24 mouse cellular contexts compared by ENCODE assay signal in genomic region chr1:179570482-179570881, GRCm38 (mm10). TPM values are rescaled to one million over a fixed set of nuclear protein-coding genes. Genes with fewer than 3 reads are reported as not detected.
DNase-seq lines count a peak whose midpoint lies in the region; ATAC-seq and TF ChIP-seq lines count a peak whose summit lies in the region.
"Had no signal": no experiment of that assay in that cellular context is flagged by ENCODE, and none has a peak within 500 bp of the region (broad histone marks: within the 10 kb centered on the region; RNA-seq: fewer than 3 reads in every experiment).

No protein-coding gene starts in this region.

- H3K9me3 ChIP-seq in intestine, embryonic 16.5 days (ENCODE audit: control insufficient read depth, low read length), result no peaks in the 10 kb centered on the region
- no peaks in the 10 kb centered on the region for H3K9me3 ChIP-seq in intestine, postnatal 0 days (ENCODE audit: control insufficient read depth)
- no peaks in the 10 kb centered on the region for H3K9me3 ChIP-seq in lung, postnatal 0 days (ENCODE audit: low read length)
- no peaks in the 10 kb centered on the region for H3K9me3 ChIP-seq in stomach, postnatal 0 days (ENCODE audit: control insufficient read depth, low read length)
- H3K9me3 ChIP-seq in heart, embryonic 10.5 days, result no peaks in the 10 kb centered on the region
- H3K9me3 ChIP-seq: embryonic facial prominence, embryonic 13.5 days; kidney, embryonic 15.5 days; limb, embryonic 15.5 days; midbrain, embryonic 10.5 days; neural tube, embryonic 15.5 days had no signal

- peak; percentile 44 for DNase-seq in adrenal gland, adult 2 months
- no peak for DNase-seq in adrenal gland, adult 18-20 months (ENCODE audit: low spot score in 2 of 2)
- DNase-seq in lung, postnatal 0 days (ENCODE audit: low spot score), result peak; percentile 45
- no peak for DNase-seq in lung, postnatal 25 days (ENCODE audit: low spot score)
- DNase-seq in stomach, postnatal 0 days (ENCODE audit: low spot score), result no peak
- no peak for DNase-seq in heart, embryonic 10.5 days (ENCODE audit: low spot score)
- DNase-seq: adrenal gland, postnatal 14 days; cerebellum, adult 2 months; cerebellum, postnatal 25 days; embryo, embryonic 11 days; kidney, adult 11 months; left cerebral cortex, postnatal 4 days; lung, embryonic 14.5 days; lung, postnatal 4 days; thymus, postnatal 14 days had no signal

- peaks cover 21% of the 10 kb centered on the region for H3K4me1 ChIP-seq in intestine, embryonic 16.5 days (ENCODE audit: control insufficient read depth, insufficient read depth, low read length)
- peaks cover 4% of the 10 kb centered on the region; the same call in 1 of the 2 replicates for H3K4me1 ChIP-seq in intestine, postnatal 0 days (replicated peaks; ENCODE audit: control insufficient read depth, insufficient read depth, low read length)
- peaks cover 6% of the 10 kb centered on the region; the same call in 1 of the 2 replicates for H3K4me1 ChIP-seq in lung, postnatal 0 days (ENCODE audit: insufficient read depth, low read depth, low read length)
- 0 out of 2 replicates have a peak, but pooled peaks cover 2% of the 10 kb centered on the region for H3K4me1 ChIP-seq in stomach, postnatal 0 days (replicated peaks; ENCODE audit: control insufficient read depth, insufficient read depth)
- H3K4me1 ChIP-seq in heart, embryonic 10.5 days, result peaks cover 33% of the 10 kb centered on the region

- no peaks in the 10 kb centered on the region for H3K36me3 ChIP-seq in intestine, embryonic 16.5 days (ENCODE audit: control insufficient read depth, insufficient read depth, low read length)
- no peaks in the 10 kb centered on the region for H3K36me3 ChIP-seq in intestine, postnatal 0 days (ENCODE audit: control insufficient read depth, insufficient read depth)
- H3K36me3 ChIP-seq in lung, postnatal 0 days (ENCODE audit: insufficient read depth, low read length), result no peaks in the 10 kb centered on the region
- no peaks in the 10 kb centered on the region for H3K36me3 ChIP-seq in stomach, postnatal 0 days (ENCODE audit: control insufficient read depth, insufficient read depth, low read length)
- H3K36me3 ChIP-seq in heart, embryonic 10.5 days, result no peaks in the 10 kb centered on the region
- H3K36me3 ChIP-seq: embryonic facial prominence, embryonic 13.5 days; kidney, embryonic 15.5 days; limb, embryonic 15.5 days; midbrain, embryonic 10.5 days; neural tube, embryonic 15.5 days had no signal

- H3K4me2 ChIP-seq in intestine, embryonic 16.5 days (ENCODE audit: low read depth, low read length), result no peak overlapping the region
- no peak overlapping the region for H3K4me2 ChIP-seq in intestine, postnatal 0 days (replicated peaks; ENCODE audit: low read depth)
- no peak overlapping the region for H3K4me2 ChIP-seq in lung, postnatal 0 days (replicated peaks; ENCODE audit: low read depth, low read length)
- no peak overlapping the region for H3K4me2 ChIP-seq in stomach, postnatal 0 days (replicated peaks; ENCODE audit: low read depth)
- H3K4me2 ChIP-seq: embryonic facial prominence, embryonic 13.5 days; kidney, embryonic 15.5 days; limb, embryonic 15.5 days; lung, embryonic 14.5 days; neural tube, embryonic 15.5 days had no signal

- H3K27ac ChIP-seq in intestine, embryonic 16.5 days (ENCODE audit: low read length), result no peak overlapping the region
- no peak overlapping the region for H3K27ac ChIP-seq in intestine, postnatal 0 days (ENCODE audit: low read depth, low read length)
- H3K27ac ChIP-seq in lung, postnatal 0 days (ENCODE audit: low read length), result no peak overlapping the region
- peak overlapping the region; percentile 36; the same call in 1 of the 2 replicates for H3K27ac ChIP-seq in stomach, postnatal 0 days (replicated peaks)
- H3K27ac ChIP-seq in heart, embryonic 10.5 days, result no peak overlapping the region
- H3K27ac ChIP-seq: embryonic facial prominence, embryonic 13.5 days; hindbrain, postnatal 0 days; kidney, embryonic 15.5 days; limb, embryonic 15.5 days; midbrain, embryonic 10.5 days; neural tube, embryonic 15.5 days had no signal

- no peaks in the 10 kb centered on the region for H3K27me3 ChIP-seq in intestine, embryonic 16.5 days (replicated peaks; ENCODE audit: control insufficient read depth, insufficient read depth, low read length)
- no peaks in the 10 kb centered on the region for H3K27me3 ChIP-seq in intestine, postnatal 0 days (replicated peaks; ENCODE audit: control insufficient read depth, insufficient read depth, low read length)
- no peaks in the 10 kb centered on the region for H3K27me3 ChIP-seq in lung, postnatal 0 days (replicated peaks; ENCODE audit: insufficient read depth, low read length)
- H3K27me3 ChIP-seq in stomach, postnatal 0 days (ENCODE audit: control insufficient read depth, insufficient read depth, low read length), result no peaks in the 10 kb centered on the region
- no peaks in the 10 kb centered on the region for H3K27me3 ChIP-seq in heart, embryonic 10.5 days (ENCODE audit: insufficient read depth, poor library complexity, severe bottlenecking)
- H3K27me3 ChIP-seq: embryonic facial prominence, embryonic 13.5 days; kidney, embryonic 15.5 days; limb, embryonic 15.5 days; neural tube, embryonic 15.5 days had no signal

- no peak for TF ChIP-seq EP300 in lung, postnatal 0 days (IDR thresholded peaks at IDR 0.05)
- no peak for TF ChIP-seq EP300 in stomach, postnatal 0 days (optimal IDR thresholded peaks at IDR 0.05)

- no peak for TF ChIP-seq CTCF in intestine, postnatal 0 days (IDR thresholded peaks at IDR 0.05; ENCODE audit: low read depth)
- no peak for TF ChIP-seq CTCF in lung, postnatal 0 days (IDR thresholded peaks at IDR 0.05)
- TF ChIP-seq CTCF in stomach, postnatal 0 days (IDR thresholded peaks at IDR 0.05; ENCODE audit: low read depth), result no peak

- 75% methylated on average over 1 of the region's 1 CpGs for WGBS in intestine, embryonic 16.5 days
- 74% methylated on average over 1 of the region's 1 CpGs for WGBS in intestine, postnatal 0 days
- WGBS in lung, postnatal 0 days, result 83% methylated on average over 1 of the region's 1 CpGs
- WGBS in stomach, postnatal 0 days, result 68% methylated on average over 1 of the region's 1 CpGs
- WGBS in heart, embryonic 10.5 days, result 95% methylated on average over 1 of the region's 1 CpGs

- 0 out of 2 replicates have a peak, but pooled peaks have one; percentile 15 for ATAC-seq in intestine, embryonic 16.5 days
- no peak; the same call in 1 of the 2 replicates for ATAC-seq in intestine, postnatal 0 days
- peak; percentile 44 for ATAC-seq in lung, postnatal 0 days
- peak; percentile 84 for ATAC-seq in stomach, postnatal 0 days (ENCODE audit: low FRiP score, low TSS enrichment)
- ATAC-seq: hindbrain, postnatal 0 days; midbrain, embryonic 16.5 days had no signal

- no peak overlapping the region for H3K4me3 ChIP-seq in intestine, embryonic 16.5 days (ENCODE audit: low read length)
- H3K4me3 ChIP-seq in intestine, postnatal 0 days (ENCODE audit: low read depth, low read length), result no peak overlapping the region
- H3K4me3 ChIP-seq in lung, postnatal 0 days (ENCODE audit: low read depth, low read length), result no peak overlapping the region
- H3K4me3 ChIP-seq in stomach, postnatal 0 days (ENCODE audit: low read depth, low read length), result no peak overlapping the region
- no peak overlapping the region for H3K4me3 ChIP-seq in heart, embryonic 10.5 days
- H3K4me3 ChIP-seq: embryonic facial prominence, embryonic 13.5 days; kidney, embryonic 15.5 days; limb, embryonic 15.5 days; midbrain, embryonic 10.5 days; neural tube, embryonic 15.5 days had no signal

- H3K9ac ChIP-seq in intestine, embryonic 16.5 days (ENCODE audit: low read depth, low read length), result no peak overlapping the region
- H3K9ac ChIP-seq in intestine, postnatal 0 days (ENCODE audit: low read depth, low read length), result no peak overlapping the region
- no peak overlapping the region for H3K9ac ChIP-seq in lung, postnatal 0 days (replicated peaks; ENCODE audit: low read depth)
- no peak overlapping the region for H3K9ac ChIP-seq in stomach, postnatal 0 days (ENCODE audit: low read length)
- H3K9ac ChIP-seq: embryonic facial prominence, embryonic 13.5 days; kidney, embryonic 15.5 days; limb, embryonic 15.5 days; lung, embryonic 14.5 days; neural tube, embryonic 15.5 days had no signal

RNA-seq across cellular contexts. Expression of gene Cnst, which starts 24.3 kb away (rescaled TPM):
- total RNA-seq in adrenal gland, adult 2 months (2021), result 10 to 100 TPM; 26.3 to 35.1 TPM
- polyA plus RNA-seq in adrenal gland, adult 2 months (2012; rRNA removed), result 13.5 and 14.5 TPM in 2 replicates
- total RNA-seq in adrenal gland, adult 18-20 months (2021), result 10 to 100 TPM; 26.0 to 30.7 TPM
- 11.0 and 11.3 TPM in 2 replicates for polyA plus RNA-seq in intestine, embryonic 16.5 days (2015; fragmentation: Nextera tagmentation; extraction: Ambion mirVana)
- polyA plus RNA-seq in intestine, postnatal 0 days (2015; fragmentation: Nextera tagmentation; extraction: Ambion mirVana), result 8.4 and 9.4 TPM in 2 replicates
- 13.8 and 16.8 TPM in 2 replicates for polyA plus RNA-seq in lung, postnatal 0 days (2015; fragmentation: Nextera tagmentation; extraction: Ambion mirVana)
- 8.8 and 9.9 TPM in 2 replicates for polyA plus RNA-seq in stomach, postnatal 0 days (2015; fragmentation: Nextera tagmentation; extraction: Ambion mirVana)
- polyA plus RNA-seq in heart, embryonic 10.5 days (2016; fragmentation: Nextera tagmentation; extraction: Ambion mirVana), result 15.9 and 18.9 TPM in 2 replicates

RNA-seq across cellular contexts. Expression of gene Tfb2m, which starts 24.4 kb away (rescaled TPM):
- 10 to 100 TPM; 58.7 to 59.7 TPM for total RNA-seq in adrenal gland, adult 2 months (2021)
- 6.0 and 6.4 TPM in 2 replicates for polyA plus RNA-seq in adrenal gland, adult 2 months (2012; rRNA removed)
- total RNA-seq in adrenal gland, adult 18-20 months (2021), result 10 to 100 TPM; 46.1 to 46.9 TPM
- 26.3 and 31.5 TPM in 2 replicates for polyA plus RNA-seq in intestine, embryonic 16.5 days (2015; fragmentation: Nextera tagmentation; extraction: Ambion mirVana)
- 19.1 and 21.8 TPM in 2 replicates for polyA plus RNA-seq in intestine, postnatal 0 days (2015; fragmentation: Nextera tagmentation; extraction: Ambion mirVana)
- 22.3 and 26.1 TPM in 2 replicates for polyA plus RNA-seq in lung, postnatal 0 days (2015; fragmentation: Nextera tagmentation; extraction: Ambion mirVana)
- 28.7 and 31.6 TPM in 2 replicates for polyA plus RNA-seq in stomach, postnatal 0 days (2015; fragmentation: Nextera tagmentation; extraction: Ambion mirVana)
- polyA plus RNA-seq in heart, embryonic 10.5 days (2016; fragmentation: Nextera tagmentation; extraction: Ambion mirVana), result 22.4 and 24.7 TPM in 2 replicates

RNA-seq across cellular contexts. Expression of gene Smyd3, which starts 52.6 kb away (rescaled TPM):
- total RNA-seq in adrenal gland, adult 2 months (2021), result 1 to 10 TPM; 5.0 to 7.1 TPM
- 0.69 and 0.80 TPM in 2 replicates for polyA plus RNA-seq in adrenal gland, adult 2 months (2012; rRNA removed)
- total RNA-seq in adrenal gland, adult 18-20 months (2021), result 1 to 10 TPM; 7.8 to 8.7 TPM
- 16.1 and 16.7 TPM in 2 replicates for polyA plus RNA-seq in intestine, embryonic 16.5 days (2015; fragmentation: Nextera tagmentation; extraction: Ambion mirVana)
- 11.3 and 12.2 TPM in 2 replicates for polyA plus RNA-seq in intestine, postnatal 0 days (2015; fragmentation: Nextera tagmentation; extraction: Ambion mirVana)
- 5.8 and 6.5 TPM in 2 replicates for polyA plus RNA-seq in lung, postnatal 0 days (2015; fragmentation: Nextera tagmentation; extraction: Ambion mirVana)
- polyA plus RNA-seq in stomach, postnatal 0 days (2015; fragmentation: Nextera tagmentation; extraction: Ambion mirVana), result 10.5 and 12.1 TPM in 2 replicates
- 11.4 and 16.1 TPM in 2 replicates for polyA plus RNA-seq in heart, embryonic 10.5 days (2016; fragmentation: Nextera tagmentation; extraction: Ambion mirVana)

Comparison
In these comparisons a context has a peak if more than half of its experiments do, and no peak if none do; other contexts are left out.
1. DNase-seq: peak in adrenal gland, adult 2 months (single experiment) and lung, postnatal 0 days (single experiment); none in adrenal gland, adult 18-20 months (0 of 2), lung, postnatal 25 days (single experiment), stomach, postnatal 0 days (single experiment) and heart, embryonic 10.5 days (single experiment).